Mouse (Mus musculus) forebrain, embryonic 11.5 days (tissue): ENCODE data around the gene Olfr812. TPM values are rescaled to one million over a fixed set of nuclear protein-coding genes. Genes with fewer than 3 reads are reported as not detected.
"Not testable (repeated sequence)": the region's sequence is repeated elsewhere in the genome, so short reads cannot be mapped to it uniquely, and the experiment has no call there.

ENCODE experiments used
- ATAC-seq: fragments of 200-750 bp; cut with Nextera tagmentation; replicated peaks from 2 replicates; pipeline ENCODE4 v1.8.0; 2017; ENCODE audit warnings: moderate TSS enrichment; ENCODE audit not compliant: low FRiP score
- DNase-seq: peaks from one replicate; pipeline ENCODE4 v3.0.0-alpha.2; 2017; ENCODE audit warnings: low spot score
- H3K27ac ChIP-seq: fragments of 300-500 bp; sonication (generic); 2 replicates; pipeline ENCODE4 v1.5.1; 2014; ENCODE audit warnings: low read depth, low read length
- H3K27me3 ChIP-seq: fragments of 300-500 bp; sonication (generic); 2 replicates; pipeline ENCODE4 v1.6.1; 2014; ENCODE audit warnings: mild to moderate bottlenecking, low read length, mixed read lengths; ENCODE audit not compliant: control insufficient read depth, insufficient read depth
- H3K36me3 ChIP-seq: fragments of 300-500 bp; sonication (generic); 2 replicates; pipeline ENCODE4 v1.6.1; 2014; ENCODE audit warnings: mild to moderate bottlenecking, low read length, moderate library complexity, mixed read lengths; ENCODE audit not compliant: control insufficient read depth, insufficient read depth
- H3K4me1 ChIP-seq: fragments of 300-500 bp; sonication (generic); replicated peaks from 2 replicates; pipeline ENCODE4 v1.6.1; 2014; ENCODE audit warnings: low read length, mixed read lengths; ENCODE audit not compliant: control insufficient read depth, insufficient read depth
- H3K4me2 ChIP-seq: fragments of 300-500 bp; sonication (generic); 2 replicates; pipeline ENCODE4 v1.6.1; 2014; ENCODE audit warnings: low read depth, mild to moderate bottlenecking, low read length, moderate library complexity, mixed read lengths; ENCODE audit not compliant: severe bottlenecking
- H3K4me3 ChIP-seq: fragments of 300-500 bp; sonication (generic); 2 replicates; pipeline ENCODE4 v1.5.1; 2014; ENCODE audit warnings: low read depth, low read length
- H3K9ac ChIP-seq: fragments of 300-500 bp; sonication (generic); 2 replicates; pipeline ENCODE4 v1.6.1; 2014; ENCODE audit warnings: low read length
- H3K9me3 ChIP-seq: fragments of 300-500 bp; sonication (generic); 2 replicates; pipeline ENCODE4 v1.6.1; 2016; ENCODE audit warnings: low read length, mixed read lengths; ENCODE audit not compliant: control insufficient read depth
- WGBS: fragments of 180-500 bp; shearing (Covaris S2); extraction: QIAGEN DNeasy Blood & Tissue Kit; methylation state at CpG from one replicate; pipeline ENCODE4 v1.1.7; 2014; 5-methylcytosine and 5-hydroxymethylcytosine counted together
- polyA plus RNA-seq: library from polyadenylated mRNA; unstranded; fragments of >200 nt; fragmentation: Nextera tagmentation; extraction: Ambion mirVana; gene quantifications from 2 replicates; pipeline ENCODE4 v1.2.1, GENCODE M21; 2014

Gene Olfr812
- not detected in 2 replicates for polyA plus RNA-seq

DNA sequence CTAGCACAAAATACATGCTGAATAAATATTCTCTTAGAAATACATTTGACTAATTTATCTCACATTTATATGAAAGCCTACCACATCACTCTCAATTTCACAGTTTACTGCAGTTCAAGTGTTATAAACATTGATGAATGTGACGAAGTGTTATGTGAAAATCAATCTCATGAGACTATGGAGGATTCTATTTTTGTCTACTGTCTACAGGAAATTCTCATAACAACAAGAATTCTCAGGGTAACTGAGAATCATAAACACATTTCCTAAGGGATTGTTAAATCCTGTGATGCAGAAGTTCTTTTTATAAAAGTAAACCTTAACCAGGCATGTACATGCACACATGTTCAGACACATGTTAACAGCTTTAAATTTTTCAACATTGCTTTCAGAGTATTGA, at the start of gene Olfr812:
Gene Olfr812 (minus strand): TSS at position 101 of the 400 bp plus-strand sequence.
- Histone ChIP-seq H3K4me1 (no peaks in the 10 kb centered on the region), H3K36me3 (no peaks in the 10 kb centered on the region), H3K27ac (no peak within 1 kb of the TSS), H3K4me3 (no peak within 1 kb of the TSS), H3K4me2 (no peak within 1 kb of the TSS), H3K9me3 (no peaks in the 10 kb centered on the region), H3K9ac (no peak within 1 kb of the TSS), H3K27me3 (no peaks in the 10 kb centered on the region)
- DNase-seq: no peak
- ATAC-seq: no peak
- WGBS: 80% methylated on average over 1 of the region's 1 CpGs

- Histone ChIP-seq H3K4me3 (no peak overlapping the region), H3K27ac (no peak overlapping the region), H3K4me2 (no peak overlapping the region), H3K4me1 (no peaks in the 10 kb centered on the region), H3K27me3 (no peaks in the 10 kb centered on the region), H3K36me3 (no peaks in the 10 kb centered on the region), H3K9me3 (no peaks in the 10 kb centered on the region), H3K9ac (no peak overlapping the region)
- ATAC-seq (no peak), DNase-seq (no peak)
- WGBS: 92% methylated on average over 7 of the region's 7 CpGs
These were observed 40.0 kb upstream of the Olfr812 start for GRCm38 (mm10) chr10:129885934-129886333.

DNA sequence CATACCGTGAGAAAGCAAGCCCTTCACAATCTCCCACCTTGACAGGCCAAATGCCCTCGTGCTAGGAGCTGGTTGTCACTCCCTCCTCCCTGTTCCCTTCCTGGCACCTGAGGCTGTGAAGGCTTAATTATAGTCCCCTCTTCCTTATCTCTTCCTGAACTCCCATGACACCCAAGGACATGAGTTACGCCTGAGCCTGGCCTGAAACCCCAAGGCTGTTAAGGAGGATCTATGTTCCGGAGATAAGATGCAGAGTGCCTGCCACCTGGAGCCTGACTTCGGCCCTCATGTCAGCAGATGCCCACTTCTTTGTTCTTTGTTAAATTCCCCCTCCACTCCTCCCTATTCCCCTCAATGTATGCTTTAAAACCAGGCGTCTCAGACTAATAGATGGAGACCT, 39.6 kb upstream of the Olfr812 start:
- not testable (repeated sequence) for H3K9ac ChIP-seq, ATAC-seq, H3K36me3 ChIP-seq, H3K4me2 ChIP-seq, H3K4me3 ChIP-seq, H3K27me3 ChIP-seq, H3K4me1 ChIP-seq, DNase-seq, H3K27ac ChIP-seq, H3K9me3 ChIP-seq
- 85% methylated on average over 6 of the region's 6 CpGs for WGBS

DNA sequence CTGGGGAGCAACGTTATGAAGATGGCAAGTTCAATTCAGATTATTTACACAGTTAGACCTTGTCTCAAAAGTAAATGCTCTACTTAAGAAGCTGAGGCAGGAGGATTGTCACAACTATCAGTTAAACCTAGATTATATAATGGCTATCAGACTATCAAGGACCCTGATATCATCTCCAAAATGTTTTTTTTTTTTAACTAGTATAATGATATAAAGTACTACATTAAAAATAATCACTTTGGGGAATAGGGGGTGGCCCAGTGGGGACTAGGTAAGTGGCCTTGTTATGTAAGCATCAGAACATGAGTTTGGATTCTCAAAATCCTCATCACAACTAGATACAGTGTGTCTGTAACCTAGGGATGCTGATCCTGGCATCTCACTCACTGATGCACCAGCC, 33.9 kb upstream of the Olfr812 start, which contains the start of gene Olfr814:
Gene Olfr814 (minus strand): TSS at position 101 of the 400 bp plus-strand sequence.
- not testable (repeated sequence) for H3K9me3 ChIP-seq, ATAC-seq, H3K27ac ChIP-seq, H3K9ac ChIP-seq, H3K27me3 ChIP-seq, H3K4me2 ChIP-seq, DNase-seq, H3K4me1 ChIP-seq, H3K36me3 ChIP-seq, H3K4me3 ChIP-seq
- no CpG with 5 or more reads among the region's 1 CpGs for WGBS

- Histone ChIP-seq H3K4me3 (no peak within 1 kb of the TSS), H3K9me3 (no peaks in the 10 kb centered on the region), H3K4me1 (no peaks in the 10 kb centered on the region), H3K4me2 (no peak within 1 kb of the TSS), H3K36me3 (no peaks in the 10 kb centered on the region), H3K9ac (no peak within 1 kb of the TSS), H3K27ac (no peak within 1 kb of the TSS), H3K27me3 (no peaks in the 10 kb centered on the region)
- no peak for DNase-seq
- ATAC-seq: no peak
These were observed 9.2 kb upstream of the Olfr812 start, which contains the start of gene Olfr813 for GRCm38 (mm10) chr10:129855067-129855466. Olfr813 (plus strand) TSS chr10:129855367.

DNA sequence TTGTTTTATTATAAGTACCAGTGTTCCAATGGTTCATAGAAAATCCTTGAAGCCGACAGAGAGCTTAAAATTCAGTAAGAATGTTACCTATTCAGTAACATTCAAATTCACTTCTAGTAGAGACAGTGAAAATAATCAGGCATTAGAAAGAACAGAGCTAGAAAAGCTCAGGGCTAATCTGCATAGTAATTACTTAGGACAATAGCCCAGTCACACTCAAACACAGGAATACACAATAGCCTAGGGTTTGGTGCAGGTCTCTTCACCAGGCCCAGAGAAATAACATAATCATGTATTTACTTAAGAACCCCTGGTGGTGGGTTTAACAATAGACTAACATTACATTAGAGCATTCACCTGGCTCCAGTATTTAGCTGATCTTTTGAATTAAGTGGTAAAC, 1.4 kb upstream of the Olfr812 start:
- Histone ChIP-seq H3K36me3 (no peaks in the 10 kb centered on the region), H3K4me2 (no peak overlapping the region), H3K4me3 (no peak overlapping the region), H3K9ac (no peak overlapping the region), H3K9me3 (no peaks in the 10 kb centered on the region), H3K4me1 (no peaks in the 10 kb centered on the region), H3K27me3 (no peaks in the 10 kb centered on the region), H3K27ac (no peak overlapping the region)
- WGBS: 38% methylated on average over 1 of the region's 1 CpGs
- DNase-seq (no peak), ATAC-seq (0 out of 2 replicates have a peak, but pooled peaks have one; percentile 38)

DNA sequence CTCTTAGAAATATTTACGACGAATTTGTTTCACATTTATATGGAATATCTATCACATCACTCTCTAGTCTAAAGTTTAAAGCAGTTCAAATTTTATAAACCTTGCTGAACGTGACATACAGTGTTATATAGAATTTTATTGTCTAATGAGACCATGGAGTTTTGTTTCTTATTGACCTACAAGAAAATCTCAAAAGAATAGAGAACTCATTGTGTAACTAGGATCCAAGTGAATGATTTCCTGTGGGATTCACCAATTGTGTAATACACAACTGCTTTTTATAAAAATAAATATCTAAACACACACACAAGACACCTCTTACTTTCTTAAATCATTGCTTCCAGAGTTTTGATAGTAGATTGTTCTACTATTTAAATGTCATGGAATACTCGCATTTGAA, 41.6 kb downstream of the Olfr812 start, which contains the start of gene Olfr811:
Gene Olfr811 (minus strand): TSS at position 101 of the 400 bp plus-strand sequence.
- ATAC-seq (no peak), DNase-seq (no peak)
- Histone ChIP-seq H3K9me3 (no peaks in the 10 kb centered on the region), H3K4me1 (no peaks in the 10 kb centered on the region), H3K4me3 (no peak within 1 kb of the TSS), H3K9ac (no peak within 1 kb of the TSS), H3K27ac (no peak within 1 kb of the TSS), H3K27me3 (no peaks in the 10 kb centered on the region), H3K36me3 (no peaks in the 10 kb centered on the region), H3K4me2 (no peak within 1 kb of the TSS)
- WGBS: 83% methylated on average over 4 of the region's 4 CpGs

DNA sequence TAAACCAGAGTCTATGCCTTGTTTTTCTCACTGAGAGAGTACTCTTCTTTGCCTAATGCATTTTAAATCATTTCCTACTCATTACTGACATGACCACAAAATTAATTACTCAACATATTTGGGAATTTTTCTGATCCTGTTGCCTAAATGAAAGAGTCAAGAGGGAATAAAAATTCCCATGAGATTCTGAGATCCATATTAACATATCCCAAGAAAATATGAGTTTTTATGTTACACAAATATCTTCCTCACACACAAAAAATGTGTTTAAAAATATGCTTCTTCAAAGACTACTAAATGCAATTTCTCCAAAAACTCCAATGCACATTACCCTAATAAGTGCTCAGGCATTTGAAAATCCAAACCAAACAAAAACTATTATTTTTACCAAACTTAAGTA, 51.1 kb downstream of the Olfr812 start, which contains the start of gene Olfr810:
Gene Olfr810 (minus strand): TSS at position 101 of the 400 bp plus-strand sequence.
- DNase-seq (no peak), ATAC-seq (no peak)
- Histone ChIP-seq H3K4me2 (no peak within 1 kb of the TSS), H3K4me1 (no peaks in the 10 kb centered on the region), H3K36me3 (no peaks in the 10 kb centered on the region), H3K27me3 (no peaks in the 10 kb centered on the region), H3K4me3 (no peak within 1 kb of the TSS), H3K9me3 (no peaks in the 10 kb centered on the region), H3K9ac (no peak within 1 kb of the TSS), H3K27ac (no peak within 1 kb of the TSS)
